Mouse (Mus musculus) lung, postnatal 14 days (tissue): ENCODE measurements around the gene Serpina11.
"Not testable (repeated sequence)": the region's sequence is repeated elsewhere in the genome, so short reads cannot be mapped to it uniquely, and the experiment has no call there.

Source experiments
- DNase-seq: peaks from one replicate; pipeline ENCODE4 v3.0.0; 2021

Serpina11 gene

DNA sequence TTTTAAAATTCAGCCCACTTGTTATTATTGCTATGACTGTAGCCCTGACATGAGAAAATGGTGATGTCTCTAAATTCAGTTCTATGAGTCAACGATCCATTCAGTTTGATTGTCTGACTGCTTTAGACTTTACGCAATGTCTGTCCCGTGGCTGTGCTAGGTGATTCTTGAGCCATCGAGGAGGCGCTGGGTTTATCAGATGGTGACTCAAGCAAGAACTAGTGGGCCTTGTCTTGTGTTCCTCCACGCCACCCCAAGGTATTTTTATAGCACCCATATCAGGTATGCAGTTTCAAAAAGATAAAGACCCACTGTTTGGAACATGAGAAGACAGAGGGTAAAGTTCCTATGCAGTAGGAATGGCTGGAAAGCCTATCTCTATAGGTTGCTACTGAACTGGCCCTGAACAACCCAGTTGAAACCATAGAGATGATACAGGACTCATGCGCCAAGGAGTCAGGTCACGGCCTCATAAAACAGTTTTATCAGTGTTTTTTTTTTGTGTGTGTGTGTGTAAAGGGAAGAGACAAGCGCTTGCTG lies 20.1 kb downstream of the Serpina11 start:
- DNase-seq = no peak

GRCm38 (mm10) chr12:103966761-103967160 lies 23.0 kb downstream of the Serpina11 start:
- DNase-seq = no peak

DNA sequence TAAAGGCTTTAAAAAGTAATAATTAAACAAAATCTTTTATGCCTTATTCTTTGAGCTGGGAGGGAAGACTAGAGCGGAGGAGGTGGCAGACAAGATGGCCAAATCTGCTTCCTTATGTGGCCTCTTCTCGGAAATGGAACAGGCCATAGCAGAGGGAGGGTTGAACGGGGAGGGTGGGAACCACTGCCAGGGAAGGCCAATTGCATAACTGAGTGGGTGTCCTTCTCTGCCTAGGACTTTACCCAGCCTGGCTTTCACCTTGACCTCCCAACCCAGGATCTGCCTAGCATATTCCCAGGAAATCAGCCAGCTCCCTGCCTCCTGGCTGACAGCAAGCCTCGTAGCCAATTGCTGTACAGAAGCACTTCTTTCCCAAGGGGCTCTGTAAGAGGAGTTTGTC lies 26.5 kb downstream of the Serpina11 start:
- no peak for DNase-seq

DNA sequence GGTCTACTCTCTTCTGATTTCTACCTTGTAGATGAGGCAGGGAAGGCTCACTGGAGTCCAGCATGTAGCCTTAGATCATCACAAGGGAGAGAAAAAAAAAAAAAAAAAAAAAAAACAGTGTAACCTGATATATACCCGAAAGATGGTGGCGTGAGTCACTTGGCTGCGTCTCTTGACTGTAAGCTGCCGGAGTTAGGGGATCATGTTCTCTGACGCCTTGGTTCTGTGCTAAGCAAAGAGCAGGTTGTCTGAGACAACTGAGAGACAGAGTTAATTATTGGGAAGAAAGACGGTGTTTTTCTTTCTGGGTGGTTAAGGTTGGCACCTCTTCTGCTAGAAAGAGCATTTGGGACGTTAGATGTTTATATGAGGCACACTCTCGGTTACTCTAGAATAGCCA lies 26.9 kb downstream of the Serpina11 start:
- DNase-seq = no peak

DNA sequence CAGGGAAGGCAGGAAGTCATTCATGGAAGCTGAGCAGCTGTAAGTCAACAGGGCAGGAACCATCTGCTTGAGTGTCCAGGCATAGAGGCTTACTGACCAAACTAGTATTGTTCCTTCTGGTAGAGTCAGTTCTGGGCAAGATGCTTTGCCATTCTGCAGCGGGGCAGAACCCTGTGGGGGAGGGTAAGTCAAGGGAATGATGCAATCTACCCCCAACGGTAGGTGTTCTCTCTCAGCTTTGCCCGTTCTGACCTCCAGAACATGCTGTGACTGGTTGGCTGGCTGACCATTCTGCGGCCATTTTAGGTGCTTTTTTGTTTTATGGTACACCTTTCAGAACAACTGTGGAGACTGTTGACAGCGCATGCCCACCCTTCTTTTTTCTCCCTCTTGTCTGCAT lies 27.4 kb downstream of the Serpina11 start:
- DNase-seq = no peak

- no peak for DNase-seq
These were observed 28.0 kb downstream of the Serpina11 start for GRCm38 (mm10) chr12:103961716-103962115.

- DNase-seq = no peak
These were observed 31.0 kb downstream of the Serpina11 start, which contains the start of gene Serpina1e for GRCm38 (mm10) chr12:103958798-103959197. Serpina1e (minus strand) TSS chr12:103958975.

DNA sequence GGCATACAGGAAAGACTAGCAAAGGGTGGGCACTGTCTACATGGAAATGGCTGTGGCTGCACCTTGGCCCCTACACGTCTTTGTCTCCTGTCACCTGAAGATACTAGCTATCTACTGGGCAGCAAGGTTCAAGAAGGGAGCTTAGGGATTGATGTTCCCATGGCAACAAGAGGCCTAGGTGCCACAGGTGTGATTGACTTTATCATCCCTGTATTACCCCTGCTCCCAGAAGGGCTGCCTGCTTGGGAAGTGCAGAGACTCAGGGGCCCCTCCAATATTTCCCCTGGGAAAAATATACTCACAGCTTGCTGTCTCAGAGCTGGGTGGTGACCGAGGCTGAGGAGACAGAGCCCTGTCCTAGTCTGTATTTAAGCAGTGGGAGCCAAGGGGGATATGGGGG lies 33.2 kb downstream of the Serpina11 start:
- not testable (repeated sequence) for DNase-seq

DNA sequence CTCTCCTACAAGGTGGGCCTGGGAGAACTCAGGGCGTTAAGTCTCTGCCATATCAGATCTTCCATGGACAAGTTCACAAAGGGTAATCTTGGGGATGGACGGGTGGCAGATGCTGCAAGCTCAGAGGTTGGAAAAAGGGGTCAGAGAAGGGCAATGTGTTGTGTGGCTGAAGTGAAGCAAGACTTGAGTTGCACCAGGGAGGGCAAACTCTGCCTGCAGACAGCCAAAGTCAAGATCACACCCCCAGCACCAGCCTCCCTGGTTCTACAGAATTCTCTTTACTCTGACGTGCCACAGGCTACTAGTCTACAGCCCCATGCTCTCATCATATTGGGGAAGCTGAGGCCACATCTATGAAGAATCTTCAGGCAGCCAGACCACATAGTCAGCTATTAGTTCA lies 36.8 kb downstream of the Serpina11 start:
- not testable (repeated sequence) for DNase-seq

GRCm38 (mm10) chr12:103946243-103946642 lies 43.5 kb downstream of the Serpina11 start:
- no peak for DNase-seq
